Mouse (Mus musculus) liver, postnatal 0 days (tissue): ENCODE measurements around the gene Rufy1.

Experiments used
- CTCF ChIP-seq: sonication (generic); IDR thresholded peaks from 2 replicates; pipeline ENCODE4 v1.5.1; 2016; ENCODE audit warnings: antibody characterized with exemption, low read depth
- EP300 ChIP-seq: IDR thresholded peaks from 2 replicates; pipeline ENCODE4 v1.6.1; 2016; ENCODE audit warnings: antibody characterized with exemption, low read depth, mild to moderate bottlenecking

GRCm38 (mm10) chr11:50473933-50474332 is 43.0 kb upstream of the Rufy1 start:
- TF ChIP-seq CTCF (no peak), EP300 (no peak)
